Mouse (Mus musculus) thymus, adult 2 months (tissue): ENCODE data around the gene Tmem37.

ENCODE experiments used
- CTCF ChIP-seq: fragments of 200-500 bp; IDR thresholded peaks from 2 replicates; pipeline ENCODE4 v1.5.1; 2012; ENCODE audit warnings: mild to moderate bottlenecking, control low read depth, low read length, moderate library complexity, borderline replicate concordance; ENCODE audit not compliant: control insufficient read depth, poor library complexity, insufficient read depth; ENCODE audit errors: extremely low read depth
- POLR2A ChIP-seq: fragments of 200-500 bp; IDR thresholded peaks from 2 replicates; pipeline ENCODE4 v1.6.1; 2012; ENCODE audit warnings: mild to moderate bottlenecking, low read length, control low read depth, moderate library complexity; ENCODE audit not compliant: control insufficient read depth, poor library complexity, insufficient read depth; ENCODE audit errors: extremely low read depth

GRCm38 (mm10) chr1:120120141-120120968 is 46.5 kb upstream of the Tmem37 start:
- no peak for TF ChIP-seq CTCF
- no peak for TF ChIP-seq POLR2A
